Mouse (Mus musculus) stomach, embryonic 15.5 days (tissue): ENCODE results near the gene Pank3. TPM values are rescaled to one million over a fixed set of nuclear protein-coding genes. Genes with fewer than 3 reads are reported as not detected.

ENCODE experiments used
- ATAC-seq: fragments of 200-750 bp; cut with Nextera tagmentation; 2 replicates; pipeline ENCODE4 v1.8.0; 2017; ENCODE audit warnings: low read depth, moderate number of reproducible peaks, moderate TSS enrichment; ENCODE audit not compliant: insufficient read depth, low FRiP score
- H3K27ac ChIP-seq: fragments of 300-500 bp; sonication (generic); 2 replicates; pipeline ENCODE4 v1.5.1; 2015; ENCODE audit warnings: mild to moderate bottlenecking, inconsistent platforms
- H3K27me3 ChIP-seq: fragments of 300-500 bp; sonication (generic); replicated peaks from 2 replicates; pipeline ENCODE4 v1.6.1; 2015; ENCODE audit warnings: inconsistent platforms
- H3K36me3 ChIP-seq: fragments of 300-500 bp; sonication (generic); 2 replicates; pipeline ENCODE4 v1.6.1; 2015; ENCODE audit warnings: inconsistent platforms
- H3K4me1 ChIP-seq: fragments of 300-500 bp; sonication (generic); 2 replicates; pipeline ENCODE4 v1.6.1; 2015; ENCODE audit warnings: inconsistent platforms
- H3K4me2 ChIP-seq: fragments of 300-500 bp; sonication (generic); 2 replicates; pipeline ENCODE4 v1.6.1; 2015; ENCODE audit warnings: mild to moderate bottlenecking, inconsistent platforms
- H3K4me3 ChIP-seq: fragments of 300-500 bp; sonication (generic); replicated peaks from 2 replicates; pipeline ENCODE4 v1.5.1; 2015; ENCODE audit warnings: inconsistent platforms
- H3K9ac ChIP-seq: fragments of 300-500 bp; sonication (generic); 2 replicates; pipeline ENCODE4 v1.6.1; 2015; ENCODE audit warnings: inconsistent platforms
- H3K9me3 ChIP-seq: fragments of 300-500 bp; sonication (generic); 2 replicates; pipeline ENCODE4 v1.6.1; 2016; ENCODE audit warnings: inconsistent platforms
- WGBS: fragments of 180-500 bp; shearing (Covaris S2); methylation state at CpG from one replicate; pipeline ENCODE4 v1.1.7; 2015; 5-methylcytosine and 5-hydroxymethylcytosine counted together
- polyA plus RNA-seq: library from polyadenylated mRNA; unstranded; fragments of >200 nt; fragmentation: Nextera tagmentation; extraction: Ambion mirVana; gene quantifications from 2 replicates; pipeline ENCODE4 v1.2.1, GENCODE M21; 2015

The Pank3 gene
- polyA plus RNA-seq, 1 experiment from 2014 or later, result 16.2 TPM

DNA sequence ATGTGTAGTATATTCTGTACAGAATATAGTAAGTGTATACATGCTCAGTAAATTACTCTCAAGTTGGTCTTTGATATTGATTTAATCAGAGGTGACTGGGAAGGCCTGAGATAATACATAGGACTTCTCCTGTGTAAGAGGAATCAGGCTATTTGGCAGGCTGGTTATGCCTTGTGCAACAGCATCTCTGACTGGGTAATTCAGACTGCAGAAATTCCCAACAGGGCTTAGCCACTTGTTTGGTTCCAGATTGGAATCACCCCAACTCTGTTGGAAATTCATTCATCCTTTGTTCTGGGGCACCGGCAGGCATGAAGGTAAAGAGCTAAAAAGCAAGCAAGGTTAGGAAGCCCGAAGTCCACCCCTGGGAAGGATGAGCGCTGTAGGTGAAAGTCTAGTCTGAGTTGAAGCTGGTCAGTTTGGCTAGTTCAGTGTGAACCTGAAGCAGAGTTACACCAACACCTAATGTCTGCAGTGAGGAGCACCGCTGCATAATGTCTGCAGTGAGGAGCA lies 14.3 kb upstream of the Pank3 start:
- H3K27ac ChIP-seq, result no peak overlapping the region
- no peaks in the 10 kb centered on the region for H3K36me3 ChIP-seq
- H3K9me3 ChIP-seq, result no peaks in the 10 kb centered on the region
- H3K4me2 ChIP-seq, result no peak overlapping the region
- H3K4me3 ChIP-seq, result no peak overlapping the region
- ATAC-seq, result no peak
- WGBS, result 88% methylated on average over 4 of the region's 4 CpGs
- H3K9ac ChIP-seq, result no peak overlapping the region
- no peaks in the 10 kb centered on the region for H3K27me3 ChIP-seq
- no peaks in the 10 kb centered on the region for H3K4me1 ChIP-seq

DNA sequence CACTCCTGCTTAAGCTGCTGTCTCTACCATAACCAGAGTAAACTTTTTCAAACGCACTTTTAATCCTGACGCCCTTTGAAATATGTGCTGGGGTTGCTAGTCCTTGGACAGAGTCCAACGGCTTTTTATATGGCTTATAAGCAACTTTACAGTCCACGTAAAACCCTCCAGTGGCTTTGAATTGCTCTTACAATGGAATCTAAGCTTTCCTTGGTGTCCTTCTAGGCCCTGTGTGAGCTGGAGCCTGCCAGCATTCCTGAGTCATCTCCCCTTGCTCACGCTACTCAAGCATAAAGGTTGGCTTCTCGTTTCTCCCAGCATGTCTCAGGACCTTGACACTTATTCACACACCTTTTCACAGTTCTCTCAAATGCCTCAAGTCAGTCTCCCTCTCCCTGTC lies 13.7 kb upstream of the Pank3 start:
- H3K27me3 ChIP-seq, result no peaks in the 10 kb centered on the region
- no peak overlapping the region for H3K9ac ChIP-seq
- H3K9me3 ChIP-seq, result no peaks in the 10 kb centered on the region
- no peak for ATAC-seq
- H3K4me3 ChIP-seq, result no peak overlapping the region
- no peak overlapping the region for H3K27ac ChIP-seq
- H3K36me3 ChIP-seq, result no peaks in the 10 kb centered on the region
- H3K4me2 ChIP-seq, result no peak overlapping the region
- no peaks in the 10 kb centered on the region for H3K4me1 ChIP-seq
- WGBS, result 39% methylated on average over 6 of the region's 6 CpGs

DNA sequence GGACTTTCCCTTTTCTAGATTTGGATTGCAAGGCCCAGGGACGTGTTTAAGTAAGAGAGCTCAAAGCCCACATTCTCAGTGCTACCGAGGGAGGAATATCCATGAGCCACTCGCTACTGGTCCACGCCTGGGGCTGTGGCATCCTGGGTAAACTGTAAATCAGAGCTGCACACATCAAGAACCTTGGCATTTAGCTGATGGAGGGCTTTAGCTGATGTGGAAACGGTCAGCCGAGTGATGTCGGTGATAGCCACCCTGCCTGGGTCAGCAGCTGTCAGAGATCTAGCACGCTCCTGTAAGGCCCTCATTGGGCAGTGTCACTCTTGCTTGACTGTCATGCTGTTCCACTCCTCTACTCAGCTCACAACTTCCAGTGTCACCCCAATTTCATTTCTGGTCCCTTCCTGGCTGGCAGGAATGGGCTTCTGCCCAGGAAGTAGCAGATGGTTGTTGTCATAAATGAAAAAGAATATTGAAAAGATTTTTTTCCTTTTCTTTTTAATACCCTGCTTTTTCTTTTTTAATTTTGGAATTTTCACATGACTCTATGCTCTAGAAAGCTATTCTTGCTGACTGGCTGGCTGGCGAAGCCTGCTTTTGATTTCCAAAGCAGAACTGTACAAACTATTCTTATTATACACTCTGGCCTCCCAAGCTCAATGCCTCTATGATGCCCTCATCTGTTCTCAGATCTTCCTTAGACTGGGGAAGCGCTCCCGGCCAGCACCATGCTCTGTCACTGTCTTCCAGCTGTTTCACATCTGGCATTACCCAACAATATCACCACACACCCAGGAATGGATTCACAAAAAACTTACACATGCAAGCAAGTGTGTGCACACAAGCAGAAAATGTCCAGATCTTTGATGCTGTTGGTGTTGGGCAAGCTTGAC lies 12.6 kb upstream of the Pank3 start:
- Histone ChIP-seq H3K27ac (no peak overlapping the region), H3K9me3 (no peaks in the 10 kb centered on the region)
- WGBS, result 82% methylated on average over 11 of the region's 11 CpGs

DNA sequence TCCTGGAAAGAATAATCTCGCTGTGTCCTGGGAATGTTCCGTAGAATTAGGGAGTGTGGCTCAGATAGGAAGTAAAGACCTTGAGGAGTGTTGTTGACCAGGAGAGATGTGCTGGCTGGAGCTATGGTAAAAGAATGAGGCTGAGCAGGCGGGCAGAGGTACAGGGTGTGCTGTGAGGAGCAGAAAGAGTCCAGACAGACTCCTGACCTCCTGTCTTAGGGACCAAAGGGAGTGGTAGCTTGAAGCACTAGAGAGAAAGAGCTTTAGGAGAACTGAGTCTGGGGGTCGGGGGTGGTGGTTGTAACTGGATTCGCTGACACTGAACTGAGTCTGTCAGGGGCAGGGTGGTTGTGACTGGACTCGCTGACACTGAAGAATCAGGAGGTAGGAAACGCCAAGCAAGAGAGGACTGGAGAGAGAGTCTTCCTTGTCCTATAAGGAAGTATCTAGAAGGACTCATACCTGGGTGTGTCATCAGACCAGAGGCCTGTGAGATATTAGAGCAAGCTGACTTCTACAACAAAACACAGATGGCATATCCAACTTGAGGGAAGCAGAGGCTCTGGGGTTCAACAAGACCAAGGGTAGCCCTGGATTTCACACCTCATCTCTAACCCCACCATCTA lies 9.2 kb upstream of the Pank3 start:
- ATAC-seq, result no peak
- H3K4me2 ChIP-seq, result no peak overlapping the region
- 81% methylated on average over 7 of the region's 7 CpGs for WGBS
- H3K4me1 ChIP-seq, result no peaks in the 10 kb centered on the region
- no peak overlapping the region for H3K9ac ChIP-seq
- H3K36me3 ChIP-seq, result no peaks in the 10 kb centered on the region
- no peaks in the 10 kb centered on the region for H3K9me3 ChIP-seq
- no peaks in the 10 kb centered on the region for H3K27me3 ChIP-seq
- no peak overlapping the region for H3K4me3 ChIP-seq
- H3K27ac ChIP-seq, result no peak overlapping the region

More for the DNA sequence above, 12.6 kb upstream of the Pank3 start:
- H3K4me3 ChIP-seq, result no peak overlapping the region
- H3K4me2 ChIP-seq, result no peak overlapping the region
- H3K4me1 ChIP-seq, result no peaks in the 10 kb centered on the region
- ATAC-seq, result no peak
- no peaks in the 10 kb centered on the region for H3K36me3 ChIP-seq
- no peak overlapping the region for H3K9ac ChIP-seq
- no peaks in the 10 kb centered on the region for H3K27me3 ChIP-seq

DNA sequence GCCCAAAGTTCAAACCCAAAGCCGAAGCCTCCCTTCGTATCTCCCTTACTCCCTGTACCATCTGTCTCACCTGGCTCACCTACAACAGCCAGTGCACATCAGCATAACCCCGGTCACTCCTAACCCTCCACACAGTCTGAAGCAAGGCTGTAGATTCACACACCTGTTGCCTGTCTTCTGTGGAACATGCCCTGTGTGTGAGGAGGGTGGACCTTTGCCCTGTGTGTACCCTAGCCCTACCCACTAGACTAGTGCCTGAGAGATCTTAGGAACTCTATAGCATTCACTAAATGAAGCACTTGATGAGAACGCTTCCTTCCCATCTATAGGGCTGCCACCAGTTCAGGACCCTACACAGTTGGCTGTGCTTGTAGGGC lies 8.7 kb upstream of the Pank3 start:
- WGBS, result 88% methylated on average over 4 of the region's 4 CpGs
- peak; percentile 39; the same call in 1 of the 2 replicates for ATAC-seq
- Histone ChIP-seq H3K4me2 (no peak overlapping the region), H3K36me3 (no peaks in the 10 kb centered on the region), H3K27me3 (no peaks in the 10 kb centered on the region), H3K4me1 (no peaks in the 10 kb centered on the region), H3K27ac (no peak overlapping the region), H3K9ac (no peak overlapping the region), H3K9me3 (no peaks in the 10 kb centered on the region), H3K4me3 (no peak overlapping the region)

DNA sequence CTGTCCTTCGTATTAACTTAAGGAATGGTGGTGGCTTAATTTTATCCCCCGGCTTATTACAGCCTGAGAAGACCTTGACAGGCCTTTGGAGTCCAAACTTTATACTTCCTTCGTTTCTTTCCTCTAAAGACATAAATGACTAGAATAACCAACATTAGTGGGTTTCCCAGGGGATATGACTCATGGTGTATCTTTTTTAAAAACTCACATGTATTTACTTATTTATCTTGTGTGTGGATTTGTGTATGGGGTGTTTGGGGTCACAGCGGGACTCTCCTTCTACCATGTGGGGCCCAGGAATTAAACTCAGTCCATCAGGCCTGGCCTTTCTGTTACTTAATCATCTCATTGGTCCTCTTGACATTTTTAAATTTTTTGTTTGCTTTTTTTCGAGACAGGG lies 2.4 kb upstream of the Pank3 start:
- Histone ChIP-seq H3K9me3 (no peaks in the 10 kb centered on the region), H3K4me2 (no peak overlapping the region), H3K27ac (no peak overlapping the region), H3K4me1 (peaks cover 7% of the 10 kb centered on the region; the same call in 1 of the 2 replicates), H3K9ac (no peak overlapping the region), H3K27me3 (no peaks in the 10 kb centered on the region), H3K4me3 (no peak overlapping the region), H3K36me3 (no peaks in the 10 kb centered on the region)
- 76% methylated on average over 5 of the region's 5 CpGs for WGBS
- ATAC-seq, result no peak

DNA sequence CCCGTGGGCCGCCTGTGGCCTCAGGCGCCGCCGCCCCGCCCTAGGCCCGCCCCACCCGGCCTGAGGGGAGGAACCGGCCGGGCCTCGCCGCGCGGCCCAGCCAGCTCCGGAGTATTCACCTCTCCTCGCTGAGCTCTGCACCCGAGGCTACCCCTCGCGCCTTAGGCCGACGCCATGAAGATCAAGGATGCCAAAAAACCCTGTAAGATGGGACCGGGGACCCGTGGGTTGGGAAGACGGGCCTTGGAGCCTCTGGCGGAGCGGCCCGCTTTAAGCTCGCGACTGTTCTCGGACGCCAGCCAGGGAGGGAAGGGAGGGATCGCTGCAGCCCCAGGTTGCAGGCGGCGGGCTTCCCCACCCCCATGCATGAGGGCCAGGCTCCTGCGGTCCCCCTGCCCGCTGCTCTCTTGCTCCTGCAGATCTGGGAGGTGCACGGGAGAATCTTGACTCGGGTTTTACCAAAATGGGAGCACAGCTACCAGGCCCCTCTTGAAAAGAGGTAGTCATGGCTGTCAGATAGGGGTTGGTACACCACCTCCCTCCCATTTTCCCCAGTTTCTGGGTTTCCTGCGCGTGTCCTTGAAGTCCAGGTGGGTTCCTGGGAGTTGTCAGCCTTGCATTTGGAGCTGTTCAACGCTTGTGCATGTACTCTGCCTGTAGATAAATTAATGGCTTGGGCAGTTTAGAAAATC lies 608 bp downstream of the Pank3 start:
- Histone ChIP-seq H3K36me3 (no peaks in the 10 kb centered on the region), H3K4me1 (peaks cover 7% of the 10 kb centered on the region; the same call in 1 of the 2 replicates), H3K27ac (peak overlapping the region; percentile 94), H3K4me2 (peak overlapping the region; percentile 60), H3K9ac (peak overlapping the region; percentile 94), H3K9me3 (no peaks in the 10 kb centered on the region), H3K4me3 (peak overlapping the region; percentile 87), H3K27me3 (no peaks in the 10 kb centered on the region)
- ATAC-seq, result peak; percentile 91
- WGBS, result under 1% methylated on average over 36 of the region's 41 CpGs

DNA sequence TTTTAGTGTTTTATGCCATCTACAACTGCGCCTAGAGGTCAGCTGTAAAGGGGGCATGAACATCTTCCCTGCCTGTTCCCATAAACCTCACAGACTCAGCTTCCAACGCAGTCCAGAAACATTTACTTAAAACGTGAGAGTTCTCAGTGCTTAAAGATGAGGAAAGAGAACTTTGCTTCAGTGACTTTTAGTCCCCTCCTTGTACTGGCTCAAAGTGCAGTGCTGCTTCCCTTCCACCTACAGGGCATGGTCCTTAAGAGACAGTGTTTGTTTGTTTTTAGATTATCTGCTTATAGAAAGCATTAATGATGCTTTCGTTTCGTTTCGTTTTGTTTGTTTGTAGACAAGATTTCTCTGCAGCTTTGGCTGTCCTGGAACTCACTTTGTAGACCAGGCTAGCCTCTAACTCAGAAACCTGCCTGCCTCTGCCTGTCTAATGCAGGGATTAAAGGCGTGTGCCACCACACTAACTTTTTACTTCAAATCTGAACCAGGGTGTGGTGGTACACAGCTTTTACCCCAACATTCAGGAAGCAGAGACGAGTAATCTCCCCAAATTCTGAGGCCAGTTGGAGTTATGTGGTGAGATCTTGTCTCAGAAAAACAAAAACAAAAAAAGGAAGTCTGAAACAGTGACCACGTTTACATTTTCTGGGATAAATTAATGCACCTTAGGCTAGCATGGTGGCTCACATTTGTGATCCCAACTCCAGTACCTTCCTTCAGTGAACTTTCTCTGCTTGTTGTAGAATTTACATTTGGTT lies 1.6 kb downstream of the Pank3 start:
- H3K36me3 ChIP-seq, result no peaks in the 10 kb centered on the region
- H3K27ac ChIP-seq, result no peak overlapping the region

DNA sequence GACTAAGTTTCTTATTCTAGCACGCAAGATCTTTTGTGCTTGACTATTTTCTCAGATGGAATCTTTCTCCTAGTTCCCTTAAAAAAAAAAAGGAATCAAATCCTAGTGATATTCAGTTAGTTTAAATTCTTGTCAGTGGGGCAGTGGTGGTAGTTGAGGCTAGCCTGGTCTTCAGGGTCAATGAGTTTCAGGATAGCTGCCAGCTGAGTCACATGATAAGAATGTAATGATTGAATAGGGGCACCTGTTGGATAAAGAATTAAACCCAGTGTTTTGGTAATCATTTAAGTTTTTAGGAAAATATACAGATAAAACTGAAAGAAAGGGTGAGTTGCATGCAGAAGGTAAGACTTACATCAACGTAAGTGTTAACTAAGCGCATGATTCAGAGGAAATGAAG lies 6.3 kb downstream of the Pank3 start:
- 93% methylated on average over 3 of the region's 3 CpGs for WGBS
- peaks cover 20% of the 10 kb centered on the region for H3K36me3 ChIP-seq
- H3K4me3 ChIP-seq, result no peak overlapping the region
- H3K27ac ChIP-seq, result no peak overlapping the region
- no peaks in the 10 kb centered on the region for H3K9me3 ChIP-seq
- no peak overlapping the region for H3K9ac ChIP-seq
- no peak overlapping the region for H3K4me2 ChIP-seq
- H3K4me1 ChIP-seq, result peaks cover 7% of the 10 kb centered on the region; the same call in 1 of the 2 replicates
- no peak for ATAC-seq
- no peaks in the 10 kb centered on the region for H3K27me3 ChIP-seq

More for the DNA sequence above, 1.6 kb downstream of the Pank3 start:
- peaks cover 7% of the 10 kb centered on the region; the same call in 1 of the 2 replicates for H3K4me1 ChIP-seq
- no peaks in the 10 kb centered on the region for H3K9me3 ChIP-seq
- H3K27me3 ChIP-seq, result no peaks in the 10 kb centered on the region
- H3K4me2 ChIP-seq, result peak overlapping the region; percentile 60
- no peak overlapping the region for H3K9ac ChIP-seq
- WGBS, result 51% methylated on average over 9 of the region's 9 CpGs
- ATAC-seq, result no peak
- H3K4me3 ChIP-seq, result peak overlapping the region; percentile 87

DNA sequence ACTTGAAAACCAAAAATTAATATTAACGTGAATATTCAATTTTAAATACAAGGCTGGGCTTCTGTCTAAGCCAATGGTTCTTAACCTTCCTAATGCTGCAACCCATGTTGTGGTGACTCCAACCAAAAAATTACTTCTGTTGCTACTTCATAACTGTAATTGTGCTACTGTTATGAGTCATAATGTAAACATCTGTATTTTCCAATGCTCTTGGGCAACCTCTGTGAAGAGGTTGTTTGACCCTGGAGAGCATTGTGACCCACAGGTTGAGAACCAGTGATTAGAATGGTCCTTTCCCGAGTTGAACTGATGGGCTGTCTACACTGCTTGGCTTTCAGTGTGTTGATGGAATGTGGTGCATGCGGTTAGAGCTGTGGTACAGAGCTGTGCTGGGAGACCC lies 7.2 kb downstream of the Pank3 start:
- H3K9me3 ChIP-seq, result no peaks in the 10 kb centered on the region
- ATAC-seq, result no peak
- H3K27ac ChIP-seq, result no peak overlapping the region
- no peak overlapping the region for H3K9ac ChIP-seq
- WGBS, result 90% methylated on average over 3 of the region's 3 CpGs
- H3K4me2 ChIP-seq, result no peak overlapping the region
- H3K36me3 ChIP-seq, result peaks cover 20% of the 10 kb centered on the region
- H3K27me3 ChIP-seq, result no peaks in the 10 kb centered on the region
- no peaks in the 10 kb centered on the region for H3K4me1 ChIP-seq
- no peak overlapping the region for H3K4me3 ChIP-seq

DNA sequence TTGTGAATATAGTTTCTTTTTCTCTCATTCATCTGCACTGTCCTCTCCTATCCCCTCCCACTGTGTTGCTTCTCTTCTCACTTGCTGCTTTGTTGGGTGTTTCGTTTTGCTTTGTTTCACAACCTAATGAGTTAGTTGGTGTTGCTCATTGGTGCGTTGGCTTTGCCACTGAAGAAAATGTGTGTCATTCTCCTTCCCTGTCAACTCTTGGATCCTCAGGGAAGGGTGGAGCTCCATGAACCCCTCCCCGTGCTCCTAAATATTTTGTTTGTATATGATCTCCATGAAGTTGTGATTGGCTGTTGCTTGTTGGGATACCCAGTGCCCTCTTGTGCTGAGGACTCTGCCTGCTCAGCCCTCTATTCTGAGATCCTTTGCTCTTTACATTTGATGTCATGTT lies 11.1 kb downstream of the Pank3 start:
- Histone ChIP-seq H3K4me2 (no peak overlapping the region), H3K27ac (no peak overlapping the region), H3K36me3 (peaks cover 52% of the 10 kb centered on the region), H3K4me3 (no peak overlapping the region), H3K9me3 (no peaks in the 10 kb centered on the region), H3K9ac (no peak overlapping the region), H3K27me3 (no peaks in the 10 kb centered on the region), H3K4me1 (no peaks in the 10 kb centered on the region)
- no peak for ATAC-seq
- WGBS, result 80% methylated on average over 3 of the region's 3 CpGs
